Mouse (Mus musculus) heart, adult 2 months (tissue): ENCODE measurements around the gene H1foo. TPM values are rescaled to one million over a fixed set of nuclear protein-coding genes. Genes with fewer than 3 reads are reported as not detected.

Source experiments
- DNase-seq, 2 experiments: peaks; one replicate each; pipeline ENCODE4 v3.0.0; 2021
- H3K27ac ChIP-seq: fragments of 200-600 bp; 2 replicates; pipeline ENCODE4 v1.8.1; 2022
- H3K27me3 ChIP-seq: fragments of 200-500 bp; 2 replicates; pipeline ENCODE4 v1.6.1; 2012; ENCODE audit warnings: mild to moderate bottlenecking, low read length, inconsistent platforms, mixed read lengths; ENCODE audit not compliant: control insufficient read depth, insufficient read depth
- H3K36me3 ChIP-seq: fragments of 200-500 bp; 2 replicates; pipeline ENCODE4 v1.6.1; 2012; ENCODE audit warnings: low read length, inconsistent platforms; ENCODE audit not compliant: control insufficient read depth, insufficient read depth
- H3K4me1 ChIP-seq: fragments of 200-500 bp; 2 replicates; pipeline ENCODE4 v1.6.1; 2011; ENCODE audit warnings: low read length; ENCODE audit not compliant: control insufficient read depth, insufficient read depth
- H3K4me3 ChIP-seq: fragments of 200-600 bp; 2 replicates; pipeline ENCODE4 v1.8.1; 2022
- H3K79me2 ChIP-seq: fragments of 200-500 bp; replicated peaks from 2 replicates; pipeline ENCODE4 v1.6.1; 2012; ENCODE audit warnings: mild to moderate bottlenecking, inconsistent platforms, low read length, moderate library complexity, mixed read lengths; ENCODE audit not compliant: control insufficient read depth, insufficient read depth
- H3K9ac ChIP-seq: fragments of 200-500 bp; 2 replicates; pipeline ENCODE4 v1.6.1; 2012; ENCODE audit warnings: low read depth, mild to moderate bottlenecking, control low read depth, inconsistent platforms, low read length, mixed read lengths
- CTCF ChIP-seq: fragments of 200-600 bp; IDR thresholded peaks from 2 replicates; pipeline ENCODE4 v1.8.1; 2022; ENCODE audit warnings: antibody characterized with exemption, mild to moderate bottlenecking, moderate library complexity
- EP300 ChIP-seq: fragments of 200-500 bp; IDR thresholded peaks from 2 replicates; pipeline ENCODE4 v1.6.1; 2011; ENCODE audit warnings: low read depth, low read length, control low read depth; ENCODE audit not compliant: insufficient read depth
- POLR2A ChIP-seq: fragments of 200-500 bp; IDR thresholded peaks from 2 replicates; pipeline ENCODE4 v1.6.1; 2011; ENCODE audit warnings: mild to moderate bottlenecking, low read depth, low read length, control low read depth; ENCODE audit not compliant: insufficient read depth
- WGBS: fragments of 180-500 bp; shearing (Covaris S2); methylation state at CpG from one replicate; pipeline ENCODE4 v1.1.7; 2018; 5-methylcytosine and 5-hydroxymethylcytosine counted together
- intact Hi-C: fragments of 180-260 bp; cut with DNase I; formaldehyde crosslinking; loops from one replicate; pipeline ENCODE4 v1.15.1; 2025
- polyA plus RNA-seq: library from polyadenylated mRNA; depleted of rRNA; stranded (reverse); fragments of >200 nt; gene quantifications from 2 replicates; pipeline ENCODE4 v1.2.3, GENCODE M21; 2012
- total RNA-seq, 2 experiments: library from RNA; stranded (reverse); gene quantifications; 2 replicates each; pipeline ENCODE4 v1.2.3; 2021

The H1foo gene
- total and polyA plus RNA-seq, 3 experiments = not detected

GRCm38 (mm10) chr6:115991108-115991880 is 46.6 kb downstream of the H1foo start:
- H3K79me2 ChIP-seq = peaks cover 12% of the 10 kb centered on the region
- 35% methylated on average over 13 of the region's 13 CpGs for WGBS
- H3K9ac ChIP-seq = peak overlapping the region; percentile 96
- DNase-seq = peak; percentile 68
- H3K4me1 ChIP-seq = peaks cover 25% of the 10 kb centered on the region
- peak overlapping the region; percentile 96 for H3K27ac ChIP-seq
- H3K36me3 ChIP-seq = no peaks in the 10 kb centered on the region
- TF ChIP-seq EP300 (no peak), POLR2A (0 out of 2 replicates have a peak, but pooled peaks have one; percentile 10), CTCF (no peak)
- no peaks in the 10 kb centered on the region for H3K27me3 ChIP-seq
- intact Hi-C loops = no loop called here
- H3K4me3 ChIP-seq = peak overlapping the region; percentile 91

DNA sequence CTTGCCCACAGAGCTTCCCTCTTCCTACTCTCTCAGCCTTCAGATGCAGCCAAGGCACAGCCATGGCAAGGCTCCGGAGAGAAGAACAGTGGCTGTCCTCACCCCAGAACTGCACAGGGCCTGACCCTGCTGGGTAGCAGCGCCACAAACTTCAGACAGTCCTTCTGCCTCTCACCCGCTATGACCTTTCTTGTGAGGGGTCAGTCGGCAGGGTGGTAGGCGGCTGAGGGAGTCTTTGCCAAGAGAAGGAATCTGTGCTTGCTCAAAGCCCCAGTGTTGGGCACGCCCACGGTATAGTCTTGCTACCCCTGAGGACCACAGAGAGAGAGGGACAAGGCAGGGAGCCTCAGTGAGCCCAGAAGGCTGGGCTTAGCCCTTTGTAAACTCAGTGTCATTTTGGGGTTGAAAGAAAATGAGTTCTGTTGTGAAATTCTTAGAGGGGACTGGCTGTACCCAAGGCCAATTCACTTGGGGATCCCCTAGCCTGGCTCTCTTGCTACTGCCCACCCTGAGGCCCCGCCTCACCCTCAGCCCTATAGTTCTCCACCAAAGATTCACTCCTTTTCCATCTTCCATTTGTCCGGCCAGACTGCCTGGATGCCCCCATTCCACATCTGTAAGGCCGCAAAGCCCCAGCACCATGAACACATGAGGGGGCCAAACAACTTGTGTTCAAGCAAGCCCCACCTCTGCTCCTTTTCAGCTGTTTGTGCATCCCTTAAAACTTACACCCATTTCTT is 47.3 kb downstream of the H1foo start:
- peaks cover 12% of the 10 kb centered on the region for H3K79me2 ChIP-seq
- no peaks in the 10 kb centered on the region for H3K27me3 ChIP-seq
- peak overlapping the region; percentile 96 for H3K27ac ChIP-seq
- intact Hi-C loops = no loop called here
- H3K4me1 ChIP-seq = peaks cover 31% of the 10 kb centered on the region
- no peaks in the 10 kb centered on the region; the same call in 1 of the 2 replicates for H3K36me3 ChIP-seq
- H3K4me3 ChIP-seq = peak overlapping the region; percentile 91
- peak in 1 of 2 experiments; percentile 67 for DNase-seq
- peak overlapping the region; percentile 96 for H3K9ac ChIP-seq
- 34% methylated on average over 10 of the region's 10 CpGs for WGBS
- TF ChIP-seq POLR2A (no peak), EP300 (peak; percentile 11; the same call in 1 of the 2 replicates)

DNA sequence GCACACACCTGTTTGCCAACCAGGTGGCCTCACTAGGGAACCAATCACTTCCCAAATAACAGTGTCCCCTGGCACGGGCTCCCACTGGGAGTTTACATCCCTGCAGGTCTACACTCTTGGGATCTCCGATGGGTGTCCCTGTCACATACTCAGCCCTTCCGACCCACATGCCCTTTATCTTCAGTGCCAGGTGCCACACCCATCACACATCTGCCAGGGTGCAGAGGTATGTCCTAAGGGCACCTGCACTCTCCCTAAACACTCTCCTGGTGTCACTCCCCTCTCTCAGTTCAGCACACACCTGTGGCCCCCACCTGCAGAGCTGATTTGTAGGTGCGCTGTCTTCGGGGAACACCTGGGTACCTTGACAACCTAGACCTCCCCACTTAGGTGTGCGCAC is 48.2 kb downstream of the H1foo start:
- Histone ChIP-seq H3K36me3 (no peaks in the 10 kb centered on the region; the same call in 1 of the 2 replicates), H3K4me3 (peak overlapping the region; percentile 91), H3K4me1 (peaks cover 28% of the 10 kb centered on the region), H3K9ac (peak overlapping the region; percentile 96), H3K79me2 (peaks cover 12% of the 10 kb centered on the region), H3K27me3 (no peaks in the 10 kb centered on the region), H3K27ac (peak overlapping the region; percentile 96)
- 39% methylated on average over 6 of the region's 6 CpGs for WGBS
- no peak for TF ChIP-seq CTCF
- no peak for TF ChIP-seq EP300
- no peak for TF ChIP-seq POLR2A
- peak in 1 of 2 experiments; percentile 44 for DNase-seq
- intact Hi-C loops = no loop called here

GRCm38 (mm10) chr6:115993463-115994145 is 48.9 kb downstream of the H1foo start:
- no peaks in the 10 kb centered on the region for H3K27me3 ChIP-seq
- intact Hi-C loops = loop anchor here (2.0 kb wide), 1 partner anchor 83 kb away; no protein-coding TSS in a partner anchor
- H3K4me3 ChIP-seq = peak overlapping the region; percentile 91
- WGBS = 3% methylated on average over 85 of the region's 86 CpGs
- no peaks in the 10 kb centered on the region; the same call in 1 of the 2 replicates for H3K36me3 ChIP-seq
- peaks cover 32% of the 10 kb centered on the region for H3K4me1 ChIP-seq
- TF ChIP-seq POLR2A (no peak), CTCF (no peak), EP300 (no peak)
- peak; percentile 61 to 71 for DNase-seq
- peak overlapping the region; percentile 96 for H3K27ac ChIP-seq
- H3K79me2 ChIP-seq = peaks cover 12% of the 10 kb centered on the region
- peak overlapping the region; percentile 96 for H3K9ac ChIP-seq

DNA sequence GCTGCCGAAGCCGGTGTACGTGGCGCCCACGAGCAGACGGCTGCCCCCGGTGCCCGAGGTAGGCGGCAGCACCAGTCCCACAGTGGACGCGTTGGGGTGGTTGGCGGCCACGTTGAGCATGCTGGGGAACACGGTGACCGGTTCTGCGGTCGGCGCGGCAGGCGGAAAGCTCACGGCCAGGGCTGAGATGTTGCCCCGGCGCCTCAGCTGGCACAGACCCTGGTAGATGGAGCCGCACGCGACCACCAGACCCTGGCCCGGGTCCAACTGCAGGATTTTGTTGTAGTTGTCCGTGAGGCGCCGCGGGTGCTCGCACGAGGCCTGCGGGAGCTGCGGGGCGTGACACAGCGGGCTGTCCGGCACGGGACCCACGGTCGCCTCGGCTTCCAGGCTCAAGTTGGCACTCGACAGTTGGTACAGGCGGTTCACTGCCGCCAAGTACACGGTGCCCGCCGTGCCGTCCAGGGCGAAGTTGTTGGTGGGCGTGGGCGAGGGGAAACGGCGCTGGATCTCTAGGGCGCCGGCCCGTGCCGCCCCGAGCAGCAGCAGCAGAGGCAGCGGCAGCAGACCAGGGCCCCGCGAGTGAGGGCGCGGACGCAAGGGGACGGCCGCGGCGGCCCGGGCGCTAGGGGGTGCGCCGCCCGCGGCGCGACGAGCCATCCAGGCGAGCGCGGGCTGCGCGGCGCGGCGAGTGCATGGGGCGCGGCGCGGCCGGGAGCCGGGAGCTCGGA is 49.6 kb downstream of the H1foo start:
- Histone ChIP-seq H3K36me3 (no peaks in the 10 kb centered on the region; the same call in 1 of the 2 replicates), H3K4me1 (peaks cover 32% of the 10 kb centered on the region), H3K9ac (peak overlapping the region; percentile 96), H3K4me3 (peak overlapping the region; percentile 91), H3K79me2 (peaks cover 12% of the 10 kb centered on the region), H3K27ac (peak overlapping the region; percentile 96), H3K27me3 (no peaks in the 10 kb centered on the region)
- TF ChIP-seq EP300 (no peak), CTCF (no peak), POLR2A (no peak)
- intact Hi-C loops = loop anchor here (2.0 kb wide), 1 partner anchor 84 kb away; no protein-coding TSS in a partner anchor
- 3% methylated on average over 80 of the region's 93 CpGs for whole genome bisulfite sequencing
- DNase-seq = no peak
